Mouse (Mus musculus) liver, embryonic 14.5 days (tissue): Measurements from ENCODE around the gene Amotl2.

ENCODE experiments used
- CTCF ChIP-seq: IDR thresholded peaks from 2 replicates; pipeline ENCODE4 v1.5.1; 2016; ENCODE audit warnings: antibody characterized with exemption, low read depth, control low read depth
- EP300 ChIP-seq: IDR thresholded peaks from 2 replicates; pipeline ENCODE4 v1.6.1; 2016; ENCODE audit warnings: antibody characterized with exemption, low read depth

GRCm38 (mm10) chr9:102735996-102736395 is 19.5 kb downstream of the Amotl2 start:
- TF ChIP-seq EP300 (no peak), CTCF (no peak)
